Mouse (Mus musculus): Measurements from ENCODE around the gene Golt1b.

- TF ChIP-seq POLR2A (IDR thresholded peaks at IDR 0.05; ENCODE audit: borderline replicate concordance, control insufficient read depth, low read depth, low read length) = no peak
- no peak for TF ChIP-seq CTCF (IDR thresholded peaks at IDR 0.05; ENCODE audit: control insufficient read depth, insufficient read depth, low read length)
Measured at GRCm38 (mm10) chr6:142451381-142451780, 64.4 kb downstream of the Golt1b start.
